Mouse (Mus musculus) megakaryocyte progenitor cell, adult 5-6 weeks (primary cell): ENCODE data around the gene Stx7. TPM values are rescaled to one million over a fixed set of nuclear protein-coding genes. Genes with fewer than 3 reads are reported as not detected.

Experiments used
- ATAC-seq: replicated peaks from 2 replicates; pipeline ENCODE4 v1.8.0; 2016; ENCODE audit warnings: mild to moderate bottlenecking, moderate TSS enrichment, inconsistent platforms; ENCODE audit not compliant: poor library complexity
- total RNA-seq, 2 experiments: library from RNA; stranded (forward) in 1 of 2; stranded (reverse) in 1 of 2; fragments of 157-497, 149-512 nt in 1 of 2; fragments of 200-1000 nt in 1 of 2; gene quantifications; 2 replicates each; pipeline versions ENCODE4 v1.2.3 to v1.2.4; 2015 to 2017

The Stx7 gene
- total RNA-seq, 2 experiments from 2014 or later, result 53.4 to 55.5 TPM

DNA sequence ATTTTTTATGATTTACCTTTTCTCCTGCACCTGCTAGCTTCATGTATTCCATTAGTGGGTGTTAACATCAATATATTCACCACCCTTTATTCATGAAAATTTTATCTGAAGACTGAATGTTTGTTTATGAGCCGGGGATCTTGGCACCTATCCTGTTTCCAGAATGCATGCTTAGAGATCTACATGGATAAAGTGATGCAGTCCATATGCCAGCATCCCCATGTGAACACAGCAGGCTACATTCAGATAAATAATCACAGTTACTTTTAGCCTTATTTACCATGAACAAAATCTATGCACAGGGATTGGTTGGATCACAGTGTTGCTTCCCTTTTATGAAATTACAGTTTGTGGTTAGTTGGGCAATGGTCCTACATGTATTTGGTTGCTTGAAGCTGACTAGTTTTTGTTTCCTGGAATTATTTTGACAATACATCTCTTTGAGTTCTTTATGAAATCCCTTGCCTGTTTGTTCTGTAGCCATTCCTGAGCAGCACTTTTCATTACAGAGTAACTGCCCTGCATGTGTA, 16.5 kb downstream of the Stx7 start:
- ATAC-seq, result peak; percentile 62

DNA sequence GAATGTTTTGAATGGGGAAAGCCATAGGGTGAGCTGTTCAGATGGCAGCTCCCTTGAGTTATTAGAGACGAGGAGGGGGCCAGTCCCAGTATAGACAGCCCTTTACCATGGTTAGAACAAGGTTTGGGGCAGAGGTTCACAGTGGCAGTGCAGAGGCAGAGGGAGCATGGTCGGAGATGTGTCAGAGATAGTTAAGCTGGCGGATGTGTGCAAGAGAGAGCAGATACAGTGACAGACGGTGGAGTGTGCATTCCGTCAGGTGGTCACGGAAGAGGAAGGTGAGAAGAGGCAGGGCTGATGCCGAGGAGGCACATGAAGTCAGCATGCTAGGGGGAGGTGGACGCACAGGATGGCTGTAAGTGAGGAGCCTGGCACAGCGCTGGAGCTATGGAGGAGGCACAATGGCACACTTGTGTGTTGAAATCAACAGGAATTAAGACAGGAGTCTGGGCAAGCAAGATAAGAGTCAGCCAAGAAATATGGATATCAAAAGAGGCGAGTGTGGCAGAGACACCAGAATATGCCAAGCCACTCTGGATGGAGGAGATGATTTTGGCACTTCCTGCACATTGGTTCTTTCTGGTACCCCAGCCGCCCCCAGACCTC, 19.0 kb downstream of the Stx7 start:
- ATAC-seq, result peak; percentile 64

GRCm38 (mm10) chr10:24168854-24169253, 19.8 kb downstream of the Stx7 start:
- ATAC-seq, result no peak

DNA sequence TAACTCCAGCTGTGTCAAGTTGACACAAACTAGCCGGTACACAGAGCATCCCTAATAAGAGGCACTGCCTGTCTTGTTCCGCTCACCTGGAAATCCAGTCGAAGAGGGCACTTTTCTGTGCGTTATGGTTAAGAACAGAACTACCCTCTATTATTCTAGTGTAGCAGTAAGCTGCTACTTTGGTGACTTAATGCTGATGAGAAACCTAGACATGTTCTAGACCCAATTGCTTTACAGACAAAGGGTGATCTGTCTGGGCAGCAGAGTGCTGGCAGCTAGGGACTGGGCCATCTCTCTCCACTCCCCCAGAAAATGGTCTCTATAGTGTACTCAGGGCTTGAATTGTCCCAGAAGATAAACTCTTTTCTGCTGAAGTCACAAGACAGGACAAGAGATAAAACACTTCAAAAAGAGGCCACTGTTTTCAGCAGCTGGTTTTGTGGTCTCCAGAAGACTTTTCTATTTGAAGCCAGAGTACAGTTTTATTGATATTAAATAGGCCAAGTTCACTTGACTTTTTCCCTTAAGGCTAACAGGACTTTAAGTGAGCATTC, 22.9 kb downstream of the Stx7 start:
- no peak for ATAC-seq

DNA sequence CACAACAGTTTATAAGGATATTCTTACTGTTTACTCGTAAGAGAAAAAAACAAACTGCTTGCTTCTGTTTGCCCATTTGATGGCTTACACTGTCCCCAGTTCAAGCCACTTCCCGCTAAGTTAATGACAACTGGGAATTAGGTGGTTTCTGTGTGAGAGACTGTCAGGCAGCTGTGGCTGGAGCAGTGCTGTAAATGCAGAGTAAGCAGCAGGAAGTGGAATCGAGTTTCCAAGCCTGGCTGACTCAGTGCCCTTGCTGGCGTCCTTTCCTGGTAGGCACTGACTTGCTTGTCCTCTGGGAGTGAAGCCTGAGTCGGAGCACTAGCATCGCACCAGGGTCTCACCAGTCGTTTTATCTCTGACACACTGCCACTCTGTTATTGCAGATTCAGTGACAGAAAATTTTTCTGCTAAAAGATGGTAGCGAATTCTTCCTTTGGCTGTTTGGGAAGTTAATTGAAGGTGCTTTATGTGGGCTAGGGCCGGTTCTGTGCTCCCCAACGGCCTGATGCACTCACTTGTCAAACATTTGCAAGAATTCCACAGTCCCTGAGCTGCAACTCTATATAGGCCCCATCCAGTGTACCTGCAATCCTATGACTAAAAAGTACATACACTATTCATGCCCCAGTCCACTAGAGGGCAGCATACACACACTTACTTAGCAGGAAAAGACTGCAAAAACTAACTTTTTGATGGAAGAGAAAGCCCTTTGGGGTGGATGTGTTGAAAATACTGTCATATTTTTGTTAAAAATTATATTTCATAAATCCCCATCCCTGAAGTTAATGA, 24.3 kb downstream of the Stx7 start:
- ATAC-seq, result peak; percentile 89

DNA sequence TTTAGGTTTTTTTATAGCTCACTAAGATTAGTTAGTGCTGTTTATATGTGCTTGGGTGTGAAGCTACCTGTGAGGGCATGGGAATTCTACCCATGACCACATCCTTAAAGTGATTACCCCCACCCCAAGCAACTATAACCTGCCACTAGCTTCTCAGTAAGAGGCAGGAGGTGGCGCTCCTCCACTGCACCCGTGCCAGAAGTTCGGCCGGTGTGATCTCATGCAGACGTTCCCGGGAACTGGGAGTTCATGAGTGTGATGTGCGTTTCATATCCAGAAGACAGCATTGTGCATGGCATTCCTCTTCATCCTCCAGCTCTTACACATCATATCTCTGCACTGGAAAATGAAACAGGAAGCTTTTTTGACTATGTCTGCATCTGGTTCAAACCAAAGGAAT, 41.3 kb downstream of the Stx7 start:
- no peak for ATAC-seq

GRCm38 (mm10) chr10:24191977-24192376, 42.9 kb downstream of the Stx7 start:
- ATAC-seq, result no peak

DNA sequence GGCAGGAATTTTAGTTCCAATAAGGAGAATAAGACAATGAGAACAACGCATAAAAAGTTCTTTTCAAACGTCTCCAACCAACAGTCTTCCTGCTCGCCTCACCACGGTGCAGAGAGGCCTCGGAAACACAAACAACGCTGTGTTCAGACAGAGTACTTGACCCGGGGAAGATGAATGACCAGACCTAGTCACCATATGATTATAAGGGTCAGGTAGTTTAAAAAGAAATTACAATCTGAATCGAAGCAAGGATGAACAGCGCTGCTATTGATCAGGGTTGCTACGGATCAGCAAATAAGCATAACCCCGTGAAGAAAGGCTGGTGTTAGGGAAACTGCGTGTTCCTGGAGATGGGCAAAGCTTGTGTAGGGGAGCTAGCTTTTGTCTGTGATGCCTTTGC, 50.2 kb downstream of the Stx7 start:
- no peak for ATAC-seq

- ATAC-seq, result no peak
Measured at GRCm38 (mm10) chr10:24200099-24200498, 51.0 kb downstream of the Stx7 start.

DNA sequence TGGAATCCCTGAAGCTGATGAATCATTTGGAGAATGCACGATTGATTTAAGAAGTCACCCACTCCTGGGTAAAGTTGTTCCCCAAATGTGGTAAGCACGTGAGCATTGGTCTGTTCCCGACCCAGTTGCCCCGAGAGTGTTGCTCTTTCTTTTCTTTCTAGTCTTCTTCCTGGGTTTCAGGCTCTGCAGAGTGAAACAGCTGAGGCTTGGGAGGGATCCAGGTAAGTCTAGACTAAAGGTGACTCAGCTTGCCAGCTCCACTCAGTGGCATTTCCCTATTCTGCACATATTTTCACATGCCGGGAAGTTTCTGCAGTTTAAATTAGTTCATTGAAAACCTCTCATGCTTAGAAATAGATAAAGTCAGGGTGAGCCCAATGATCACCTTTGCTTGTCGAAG, 61.0 kb downstream of the Stx7 start:
- ATAC-seq, result no peak

GRCm38 (mm10) chr10:24213297-24213696, 64.2 kb downstream of the Stx7 start:
- no peak for ATAC-seq

- ATAC-seq, result no peak
Measured at GRCm38 (mm10) chr10:24217558-24218268, 68.6 kb downstream of the Stx7 start.

- no peak for ATAC-seq
Measured at GRCm38 (mm10) chr10:24220931-24221330, 71.8 kb downstream of the Stx7 start.

GRCm38 (mm10) chr10:24222911-24223310, 73.8 kb downstream of the Stx7 start:
- ATAC-seq, result no peak

- ATAC-seq, result peak; percentile 79
Measured at GRCm38 (mm10) chr10:24223449-24224143, 74.5 kb downstream of the Stx7 start, which contains the start of gene Moxd1. Moxd1 (plus strand) TSS chr10:24223517.

DNA sequence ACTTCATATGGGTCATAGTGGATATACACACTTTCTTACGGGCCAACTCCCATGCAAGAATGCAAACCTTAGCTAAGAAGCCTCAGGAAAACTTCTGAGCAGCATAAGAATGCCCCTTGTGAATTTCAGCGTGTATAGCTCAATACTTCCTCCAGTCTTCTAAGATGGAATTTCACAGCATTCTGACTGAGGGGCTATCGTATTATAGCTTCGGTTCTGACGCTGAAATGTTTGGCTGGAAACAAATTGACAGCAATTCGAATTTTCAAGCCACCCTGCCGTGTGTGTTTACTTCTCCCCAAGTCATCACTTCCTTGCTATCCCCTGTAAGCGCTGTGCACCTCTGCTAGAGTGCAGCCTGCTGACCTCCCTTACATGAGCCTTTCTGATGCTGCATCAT, 75.5 kb downstream of the Stx7 start:
- ATAC-seq, result no peak

GRCm38 (mm10) chr10:24228318-24229183, 79.4 kb downstream of the Stx7 start:
- ATAC-seq, result no peak

- no peak for ATAC-seq
Measured at GRCm38 (mm10) chr10:24232281-24232680, 83.2 kb downstream of the Stx7 start.

- no peak for ATAC-seq
Measured at GRCm38 (mm10) chr10:24235426-24236283, 86.6 kb downstream of the Stx7 start.
